Mouse (Mus musculus) stomach, postnatal 0 days (tissue): ENCODE results near the gene Lep. TPM values are rescaled to one million over a fixed set of nuclear protein-coding genes. Genes with fewer than 3 reads are reported as not detected.

Experiments used
- ATAC-seq: fragments of 200-750 bp; cut with Nextera tagmentation; 2 replicates; pipeline ENCODE4 v1.8.0; 2017; ENCODE audit not compliant: low FRiP score, low TSS enrichment
- DNase-seq: peaks from one replicate; pipeline ENCODE4 v3.0.0-alpha.2; 2016; ENCODE audit warnings: low spot score
- H3K27ac ChIP-seq: fragments of 300-500 bp; sonication (generic); replicated peaks from 2 replicates; pipeline ENCODE4 v1.5.1; 2014; ENCODE audit warnings: mild to moderate bottlenecking, control low read depth
- H3K27me3 ChIP-seq: fragments of 300-500 bp; sonication (generic); 2 replicates; pipeline ENCODE4 v1.6.1; 2014; ENCODE audit warnings: low read length; ENCODE audit not compliant: control insufficient read depth, insufficient read depth
- H3K36me3 ChIP-seq: fragments of 300-500 bp; sonication (generic); 2 replicates; pipeline ENCODE4 v1.6.1; 2014; ENCODE audit warnings: low read length, mixed read lengths; ENCODE audit not compliant: control insufficient read depth, insufficient read depth
- H3K4me1 ChIP-seq: fragments of 300-500 bp; sonication (generic); replicated peaks from 2 replicates; pipeline ENCODE4 v1.6.1; 2014; ENCODE audit warnings: antibody characterized with exemption; ENCODE audit not compliant: control insufficient read depth, insufficient read depth
- H3K4me2 ChIP-seq: fragments of 300-500 bp; sonication (generic); replicated peaks from 2 replicates; pipeline ENCODE4 v1.6.1; 2014; ENCODE audit warnings: low read depth, mild to moderate bottlenecking, control low read depth, moderate library complexity
- H3K4me3 ChIP-seq: fragments of 300-500 bp; sonication (generic); 2 replicates; pipeline ENCODE4 v1.5.1; 2014; ENCODE audit warnings: low read depth, low read length, control low read depth
- H3K9ac ChIP-seq: fragments of 300-500 bp; sonication (generic); 2 replicates; pipeline ENCODE4 v1.6.1; 2014; ENCODE audit warnings: mild to moderate bottlenecking, low read length, control low read depth, mixed read lengths
- H3K9me3 ChIP-seq: fragments of 300-500 bp; sonication (generic); 2 replicates; pipeline ENCODE4 v1.6.1; 2016; ENCODE audit warnings: low read length; ENCODE audit not compliant: control insufficient read depth
- CTCF ChIP-seq: IDR thresholded peaks from 2 replicates; pipeline ENCODE4 v1.5.1; 2016; ENCODE audit warnings: antibody characterized with exemption, low read depth, mild to moderate bottlenecking, moderate library complexity
- EP300 ChIP-seq: optimal IDR thresholded peaks from 2 replicates; pipeline ENCODE3; 2016; ENCODE audit warnings: antibody characterized with exemption
- WGBS: fragments of 180-500 bp; shearing (Covaris S2); extraction: QIAGEN DNeasy Blood & Tissue Kit; methylation state at CpG from one replicate; pipeline ENCODE4 v1.1.7; 2014; 5-methylcytosine and 5-hydroxymethylcytosine counted together
- polyA plus RNA-seq: library from polyadenylated mRNA; unstranded; fragments of >200 nt; fragmentation: Nextera tagmentation; extraction: Ambion mirVana; gene quantifications from 2 replicates; pipeline ENCODE4 v1.2.1, GENCODE M21; 2015

The Lep gene
- polyA plus RNA-seq, 1 experiment from 2014 or later = not detected

GRCm38 (mm10) chr6:29026766-29027165 lies 33.3 kb upstream of the Lep start:
- H3K9me3 ChIP-seq = 0 out of 2 replicates have a peak, but pooled peaks cover 2% of the 10 kb centered on the region
- 48% methylated on average over 6 of the region's 6 CpGs for WGBS
- ATAC-seq (no peak), DNase-seq (no peak)
- H3K4me1 ChIP-seq = peaks cover 4% of the 10 kb centered on the region; the same call in 1 of the 2 replicates
- no peak overlapping the region for H3K4me3 ChIP-seq
- H3K27ac ChIP-seq = no peak overlapping the region
- H3K36me3 ChIP-seq = no peaks in the 10 kb centered on the region
- no peak overlapping the region for H3K9ac ChIP-seq
- no peak overlapping the region for H3K4me2 ChIP-seq
- H3K27me3 ChIP-seq = no peaks in the 10 kb centered on the region
- TF ChIP-seq EP300 = no peak
- TF ChIP-seq CTCF = no peak

GRCm38 (mm10) chr6:29028129-29028528 lies 31.9 kb upstream of the Lep start:
- Histone ChIP-seq H3K27ac (no peak overlapping the region), H3K27me3 (no peaks in the 10 kb centered on the region), H3K9me3 (0 out of 2 replicates have a peak, but pooled peaks cover 2% of the 10 kb centered on the region), H3K9ac (no peak overlapping the region), H3K36me3 (no peaks in the 10 kb centered on the region), H3K4me1 (peaks cover 4% of the 10 kb centered on the region; the same call in 1 of the 2 replicates), H3K4me2 (no peak overlapping the region), H3K4me3 (no peak overlapping the region)
- DNase-seq (no peak), ATAC-seq (no peak)
- WGBS = 51% methylated on average over 5 of the region's 5 CpGs
- no peak for TF ChIP-seq CTCF
- TF ChIP-seq EP300 = no peak

GRCm38 (mm10) chr6:29029521-29029920 lies 30.5 kb upstream of the Lep start:
- no peak overlapping the region for H3K4me3 ChIP-seq
- DNase-seq = no peak
- H3K4me2 ChIP-seq = no peak overlapping the region
- H3K4me1 ChIP-seq = peaks cover 4% of the 10 kb centered on the region; the same call in 1 of the 2 replicates
- no peak for ATAC-seq
- 0 out of 2 replicates have a peak, but pooled peaks cover 2% of the 10 kb centered on the region for H3K9me3 ChIP-seq
- H3K36me3 ChIP-seq = no peaks in the 10 kb centered on the region
- WGBS = 63% methylated on average over 6 of the region's 6 CpGs
- no peak overlapping the region for H3K27ac ChIP-seq
- no peak overlapping the region for H3K9ac ChIP-seq
- no peaks in the 10 kb centered on the region for H3K27me3 ChIP-seq
- no peak for TF ChIP-seq EP300
- no peak for TF ChIP-seq CTCF

- H3K27me3 ChIP-seq = no peaks in the 10 kb centered on the region
- DNase-seq (peak; percentile 43), ATAC-seq (0 out of 2 replicates have a peak, but pooled peaks have one; percentile 32)
- H3K27ac ChIP-seq = no peak overlapping the region
- TF ChIP-seq EP300 (no peak), CTCF (no peak)
- no peak overlapping the region for H3K9ac ChIP-seq
- H3K4me2 ChIP-seq = no peak overlapping the region
- H3K4me3 ChIP-seq = no peak overlapping the region
- H3K4me1 ChIP-seq = peaks cover 4% of the 10 kb centered on the region; the same call in 1 of the 2 replicates
- 40% methylated on average over 6 of the region's 6 CpGs for WGBS
- no peaks in the 10 kb centered on the region for H3K36me3 ChIP-seq
- 0 out of 2 replicates have a peak, but pooled peaks cover 2% of the 10 kb centered on the region for H3K9me3 ChIP-seq
Measured at GRCm38 (mm10) chr6:29031216-29031615, 28.8 kb upstream of the Lep start.

- H3K9ac ChIP-seq = no peak overlapping the region
- no peaks in the 10 kb centered on the region for H3K27me3 ChIP-seq
- TF ChIP-seq EP300 (no peak), CTCF (no peak)
- H3K36me3 ChIP-seq = no peaks in the 10 kb centered on the region
- WGBS = 86% methylated on average over 13 of the region's 13 CpGs
- no peak for ATAC-seq
- H3K9me3 ChIP-seq = 0 out of 2 replicates have a peak, but pooled peaks cover 2% of the 10 kb centered on the region
- DNase-seq = no peak
- no peak overlapping the region for H3K4me2 ChIP-seq
- H3K4me1 ChIP-seq = peaks cover 4% of the 10 kb centered on the region; the same call in 1 of the 2 replicates
- H3K4me3 ChIP-seq = no peak overlapping the region
- no peak overlapping the region for H3K27ac ChIP-seq
Measured at GRCm38 (mm10) chr6:29031704-29032310, 28.2 kb upstream of the Lep start.

- no peak overlapping the region for H3K4me3 ChIP-seq
- WGBS = 77% methylated on average over 12 of the region's 12 CpGs
- H3K27me3 ChIP-seq = no peaks in the 10 kb centered on the region
- 0 out of 2 replicates have a peak, but pooled peaks cover 2% of the 10 kb centered on the region for H3K9me3 ChIP-seq
- DNase-seq (no peak), ATAC-seq (no peak)
- TF ChIP-seq EP300 (no peak), CTCF (no peak)
- H3K9ac ChIP-seq = no peak overlapping the region
- H3K36me3 ChIP-seq = no peaks in the 10 kb centered on the region
- no peak overlapping the region for H3K4me2 ChIP-seq
- H3K27ac ChIP-seq = no peak overlapping the region
- peaks cover 4% of the 10 kb centered on the region; the same call in 1 of the 2 replicates for H3K4me1 ChIP-seq
Measured at GRCm38 (mm10) chr6:29032411-29032810, 27.6 kb upstream of the Lep start.
